Mouse (Mus musculus) liver (tissue): ENCODE results near the gene H2-Aa.
A peak's percentile ranks its signal among the peaks of the same experiment; 100 is the strongest.

ENCODE experiments used
- DNase-seq: peaks from one replicate; pipeline ENCODE4 v3.0.0-alpha.2; 2020; ENCODE audit warnings: mixed read lengths

H2-Aa gene

GRCm38 (mm10) chr17:34295891-34296794 lies 8.5 kb upstream of the H2-Aa start:
- no peak for DNase-seq

- no peak for DNase-seq
Measured at GRCm38 (mm10) chr17:34295307-34295706, 7.7 kb upstream of the H2-Aa start.

DNA sequence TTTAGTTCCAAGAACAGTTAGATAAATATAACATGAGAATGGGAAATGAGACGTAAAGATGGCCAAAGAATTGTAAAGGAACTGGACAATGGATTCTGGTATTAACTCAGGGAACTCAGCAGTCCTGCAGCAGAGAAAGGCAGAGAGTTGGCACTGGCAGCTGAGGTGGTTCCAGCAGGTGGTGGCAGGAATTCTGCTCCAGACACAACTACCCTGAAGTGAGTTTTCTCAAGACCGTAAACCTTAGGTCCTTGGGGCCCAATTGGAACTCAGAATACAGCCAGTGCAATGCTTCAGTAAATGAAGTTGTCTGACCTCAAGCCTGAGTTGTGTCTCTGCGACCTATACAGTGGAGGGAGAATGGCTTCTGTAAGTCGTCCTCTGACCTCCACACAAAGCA lies 6.6 kb upstream of the H2-Aa start:
- no peak for DNase-seq

- no peak for DNase-seq
Measured at GRCm38 (mm10) chr17:34293533-34293932, 5.9 kb upstream of the H2-Aa start.

DNA sequence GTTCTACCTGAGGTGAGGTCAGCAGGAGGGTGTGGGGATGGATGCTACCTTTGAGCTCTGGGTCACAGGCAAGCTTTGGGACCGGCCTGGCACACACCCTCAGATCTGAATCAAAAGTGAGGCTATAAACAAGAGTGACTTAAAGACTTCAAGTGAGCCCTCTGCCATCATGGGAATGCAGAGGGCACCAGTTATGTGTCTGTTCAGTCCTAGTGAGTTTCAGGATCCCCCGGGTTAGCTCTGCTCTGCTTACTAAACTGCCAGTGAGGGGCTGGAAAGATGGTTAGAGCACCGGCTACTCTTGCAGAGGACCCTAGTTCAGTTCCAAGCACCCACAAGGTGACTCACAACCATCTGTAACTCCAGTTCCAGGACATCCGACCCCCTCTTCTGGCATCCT lies 4.9 kb upstream of the H2-Aa start:
- DNase-seq: no peak

GRCm38 (mm10) chr17:34291609-34292008 lies 4.0 kb upstream of the H2-Aa start:
- DNase-seq: peak; percentile 67

DNA sequence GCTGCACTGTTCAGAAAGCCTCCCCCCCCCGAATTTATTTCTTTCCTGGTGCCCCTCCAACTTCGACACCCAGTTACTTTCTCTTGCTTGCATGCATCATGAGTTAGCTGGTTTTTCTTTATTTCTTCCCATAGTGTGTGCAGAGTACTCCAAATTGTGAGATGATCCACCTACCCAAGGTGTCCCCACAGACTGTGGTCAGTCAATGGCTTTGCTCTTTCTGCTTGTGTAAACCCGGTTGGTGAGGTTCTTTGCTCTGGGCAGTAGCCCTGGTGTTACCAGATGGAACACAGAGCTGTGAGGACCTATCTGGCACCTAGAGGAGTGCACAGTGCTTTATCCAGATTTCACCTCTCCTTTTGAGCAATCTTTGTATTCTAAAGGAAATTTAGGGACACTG lies 508 bp upstream of the H2-Aa start:
- DNase-seq: no peak

- no peak for DNase-seq
Measured at GRCm38 (mm10) chr17:34286999-34287398, 624 bp downstream of the H2-Aa start.

DNA sequence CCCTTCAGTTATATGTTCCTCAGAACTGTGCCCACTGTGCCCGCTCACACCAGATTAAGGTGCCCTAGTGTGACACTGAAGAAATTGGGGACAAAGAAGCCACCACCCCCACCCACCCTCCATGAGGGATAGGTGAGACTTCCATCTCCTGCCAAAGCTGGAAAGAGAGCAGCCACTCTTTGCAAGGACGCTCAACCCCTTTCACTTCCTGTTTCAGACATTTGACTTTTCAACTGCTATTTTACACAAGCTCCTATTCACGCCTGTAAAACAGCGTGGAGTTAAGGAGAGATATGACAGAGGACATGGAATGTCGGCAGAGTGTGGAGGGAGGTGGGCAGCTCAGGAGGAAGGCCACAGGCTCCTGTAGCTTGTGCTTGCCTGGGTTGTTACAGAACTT lies 1.1 kb downstream of the H2-Aa start:
- no peak for DNase-seq

GRCm38 (mm10) chr17:34285848-34286247 lies 1.8 kb downstream of the H2-Aa start:
- DNase-seq: peak; percentile 27

GRCm38 (mm10) chr17:34285371-34285770 lies 2.3 kb downstream of the H2-Aa start:
- DNase-seq: no peak

DNA sequence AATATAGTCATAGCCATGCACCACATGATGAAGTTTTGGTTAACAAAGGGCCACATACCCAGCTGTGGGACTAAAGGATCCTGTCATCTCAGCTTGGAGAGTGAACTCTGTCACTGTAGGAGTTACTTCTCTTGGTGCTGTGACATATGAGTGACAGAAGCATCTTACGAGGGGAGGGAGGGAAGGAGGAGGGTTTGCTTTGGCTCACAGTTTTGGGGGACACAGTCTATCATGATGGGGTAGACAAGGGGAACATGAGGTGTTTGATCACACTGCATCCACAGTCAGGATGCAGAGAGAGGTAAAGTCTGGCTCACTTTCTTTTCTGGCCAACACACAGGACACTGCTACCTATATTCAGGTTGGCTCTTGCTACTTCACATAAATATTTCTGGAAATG lies 5.8 kb downstream of the H2-Aa start:
- DNase-seq: no peak

DNA sequence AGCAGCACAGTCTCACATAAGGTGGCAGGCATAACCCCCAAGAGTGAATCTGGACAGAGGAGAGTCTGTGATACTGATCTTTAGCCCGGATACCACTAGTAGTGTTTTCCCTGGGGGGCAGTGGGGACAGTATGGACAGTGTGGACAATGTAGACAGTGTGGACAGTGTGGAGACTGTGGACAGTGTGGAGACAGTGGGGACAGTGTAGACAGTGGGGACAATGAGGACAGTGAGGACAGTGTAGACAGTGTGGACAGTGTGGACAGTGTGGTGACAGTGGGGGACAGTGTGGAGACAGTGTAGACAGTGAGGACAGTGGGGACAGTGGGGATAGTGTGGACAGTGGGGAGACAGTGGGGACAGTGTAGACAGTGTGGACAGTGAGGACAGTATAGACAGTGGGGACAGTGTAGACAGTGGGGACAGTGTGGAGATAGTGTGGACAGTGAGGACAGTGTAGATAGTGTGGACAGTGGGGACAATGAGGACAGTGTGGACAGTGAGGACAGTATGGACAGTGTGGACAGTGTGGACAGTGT lies 7.1 kb downstream of the H2-Aa start:
- no peak for DNase-seq

- DNase-seq: no peak
Measured at GRCm38 (mm10) chr17:34272102-34272501, 15.5 kb downstream of the H2-Aa start.

GRCm38 (mm10) chr17:34270940-34271339 lies 16.7 kb downstream of the H2-Aa start:
- no peak for DNase-seq

DNA sequence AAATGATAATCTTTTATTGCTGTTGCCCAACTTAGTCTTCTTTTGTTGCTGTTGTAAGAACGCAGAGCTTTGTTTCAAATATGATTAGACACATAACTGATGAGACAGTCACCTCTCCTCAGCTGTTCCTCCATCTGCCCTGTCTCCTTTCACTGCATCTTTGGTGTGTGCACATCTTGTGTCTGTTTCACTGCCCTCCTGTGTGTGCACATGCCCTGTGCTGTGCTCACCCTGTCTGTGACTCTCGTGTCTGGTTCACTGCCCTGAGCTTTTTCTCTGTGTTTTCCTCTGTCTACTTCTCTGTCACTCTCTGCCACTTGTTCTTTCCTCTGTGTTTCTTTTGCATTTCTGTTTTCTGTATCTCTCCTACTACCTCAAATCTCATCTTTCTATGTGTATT lies 17.4 kb downstream of the H2-Aa start:
- no peak for DNase-seq

GRCm38 (mm10) chr17:34269817-34270216 lies 17.8 kb downstream of the H2-Aa start:
- DNase-seq: no peak

GRCm38 (mm10) chr17:34268748-34269147 lies 18.9 kb downstream of the H2-Aa start:
- no peak for DNase-seq

DNA sequence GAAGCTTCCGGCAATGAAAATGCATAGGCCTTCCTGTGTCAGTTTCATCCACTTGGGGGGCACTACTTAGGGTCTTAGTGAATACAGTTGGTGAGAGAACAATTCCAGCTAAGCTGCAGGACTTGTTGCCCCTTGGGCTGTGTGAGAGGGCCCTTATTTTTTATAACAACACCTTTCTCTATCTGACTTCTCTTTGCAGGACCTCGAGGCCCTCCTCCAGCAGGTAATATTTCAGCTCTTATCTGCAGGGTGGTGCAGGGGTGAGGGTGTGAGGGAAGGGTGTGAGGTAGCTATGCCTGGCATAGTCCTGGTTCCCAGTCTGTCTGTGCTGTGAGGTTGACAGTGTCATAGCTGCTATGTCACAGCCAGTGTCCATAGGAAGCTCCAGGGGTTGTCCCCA lies 19.4 kb downstream of the H2-Aa start:
- no peak for DNase-seq

DNA sequence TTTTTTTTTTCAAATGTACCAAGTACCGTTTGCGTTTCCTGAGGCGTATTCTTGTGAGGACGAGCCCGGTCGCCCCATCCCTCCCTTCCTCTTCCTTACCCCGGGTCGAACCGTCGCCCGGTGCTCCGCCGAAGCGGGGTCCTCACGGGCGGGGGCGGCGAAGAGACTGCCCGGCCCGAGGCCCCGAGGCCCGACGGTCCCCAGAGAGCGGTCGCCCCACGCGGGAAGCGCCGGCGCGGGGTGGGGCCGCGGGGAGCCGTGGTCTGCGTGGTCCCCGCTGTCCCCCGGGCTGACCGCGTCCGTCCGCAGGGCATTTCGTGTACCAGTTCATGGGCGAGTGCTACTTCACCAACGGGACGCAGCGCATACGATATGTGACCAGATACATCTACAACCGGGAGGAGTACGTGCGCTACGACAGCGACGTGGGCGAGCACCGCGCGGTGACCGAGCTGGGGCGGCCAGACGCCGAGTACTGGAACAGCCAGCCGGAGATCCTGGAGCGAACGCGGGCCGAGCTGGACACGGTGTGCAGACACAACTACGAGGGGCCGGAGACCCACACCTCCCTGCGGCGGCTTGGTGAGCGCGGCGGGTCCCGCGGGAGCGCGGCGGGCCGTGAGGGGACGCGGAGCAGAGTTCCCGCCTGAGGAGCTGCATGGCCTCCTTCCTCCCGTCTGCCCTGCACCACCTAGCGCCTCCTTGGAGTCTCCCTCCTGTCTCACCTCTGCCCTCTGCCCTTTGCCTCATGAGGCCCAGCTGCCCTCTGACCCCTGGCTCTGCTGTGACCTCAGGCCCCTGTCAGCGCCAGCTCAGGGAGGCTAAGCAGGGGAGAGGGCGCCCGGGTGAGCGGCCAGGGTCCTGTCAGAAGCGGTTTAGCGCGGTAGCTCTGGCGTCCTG lies 22.9 kb downstream of the H2-Aa start:
- peak; percentile 28 for DNase-seq

DNA sequence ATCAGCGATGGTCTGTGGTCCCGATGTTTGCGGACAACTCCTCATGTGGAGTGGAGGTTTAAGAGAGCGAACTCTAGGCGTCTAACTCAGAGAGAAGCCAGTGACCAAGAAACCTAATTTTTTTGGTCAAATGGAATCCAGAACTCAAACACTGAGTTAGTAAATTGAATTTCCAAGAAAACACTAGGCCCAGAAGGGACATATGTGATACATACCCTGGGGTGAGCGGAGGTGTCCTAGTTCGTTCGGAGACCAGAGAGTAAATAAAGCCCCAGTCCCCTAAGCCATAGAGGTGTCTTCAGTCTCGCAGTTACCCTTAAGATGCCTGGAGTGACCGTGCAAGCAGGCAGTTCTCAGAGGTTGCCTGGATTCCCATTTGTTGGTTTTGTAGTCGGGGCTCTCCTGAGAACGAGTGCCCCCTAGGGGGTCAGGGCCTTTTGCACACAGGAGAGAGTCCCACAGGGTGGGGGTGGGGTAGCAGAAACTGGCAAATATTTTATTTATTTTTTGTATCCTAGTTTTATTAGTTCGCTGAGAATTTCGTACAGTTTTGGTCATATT lies 23.7 kb downstream of the H2-Aa start:
- DNase-seq: peak; percentile 49

DNA sequence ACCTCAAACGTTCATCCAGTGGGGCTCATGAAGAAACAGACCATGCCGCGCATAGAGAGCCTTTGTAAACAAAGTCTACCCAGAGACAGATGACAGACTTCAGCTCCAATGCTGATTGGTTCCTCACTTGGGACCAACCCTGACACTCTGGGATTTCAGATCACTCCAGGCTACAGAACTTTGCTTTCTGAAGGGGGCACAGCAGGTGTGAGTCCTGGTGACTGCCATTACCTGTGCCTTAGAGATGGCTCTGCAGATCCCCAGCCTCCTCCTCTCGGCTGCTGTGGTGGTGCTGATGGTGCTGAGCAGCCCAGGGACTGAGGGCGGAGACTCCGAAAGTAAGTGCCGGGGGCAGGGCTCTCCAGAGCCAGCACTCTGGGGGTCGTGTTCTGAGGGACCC lies 24.6 kb downstream of the H2-Aa start:
- peak; percentile 47 for DNase-seq

DNA sequence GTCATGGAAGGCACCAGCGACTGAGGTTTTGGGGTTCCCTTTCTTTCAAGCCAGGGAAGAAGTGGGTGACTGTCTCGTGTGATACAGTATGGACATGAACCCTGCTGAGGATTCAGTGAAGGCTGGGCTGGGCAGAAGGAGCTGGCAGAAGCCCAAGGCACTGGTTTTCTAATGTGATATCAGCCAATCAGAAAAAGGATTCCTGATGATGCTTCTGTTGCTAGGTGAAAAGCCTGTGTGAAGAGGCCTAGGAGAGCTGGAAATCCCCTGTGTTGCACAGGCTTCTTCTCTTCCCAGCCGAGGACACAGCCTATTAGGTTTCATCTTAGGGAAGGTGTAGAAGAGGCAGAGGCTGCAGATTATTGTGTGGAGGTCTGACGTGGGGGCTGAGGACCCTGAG lies 26.1 kb downstream of the H2-Aa start:
- DNase-seq: no peak
